Mouse (Mus musculus) limb, embryonic 12.5 days (tissue): ENCODE measurements around the gene Pcsk6. TPM values are rescaled to one million over a fixed set of nuclear protein-coding genes. Genes with fewer than 3 reads are reported as not detected.

ENCODE experiments used
- ATAC-seq: fragments of 200-750 bp; cut with Nextera tagmentation; 2 replicates; pipeline ENCODE4 v1.8.0; 2017; ENCODE audit warnings: low read depth, moderate TSS enrichment; ENCODE audit not compliant: insufficient number of reproducible peaks, insufficient read depth, low FRiP score, low TSS enrichment
- H3K27ac ChIP-seq: fragments of 300-500 bp; sonication (generic); 2 replicates; pipeline ENCODE4 v1.5.1; 2016; ENCODE audit warnings: mild to moderate bottlenecking, moderate library complexity
- H3K27me3 ChIP-seq: fragments of 300-500 bp; sonication (generic); 2 replicates; pipeline ENCODE4 v1.6.1; 2016; ENCODE audit warnings: mild to moderate bottlenecking, moderate library complexity
- H3K36me3 ChIP-seq: fragments of 300-500 bp; sonication (generic); 2 replicates; pipeline ENCODE4 v1.6.1; 2016; ENCODE audit warnings: mild to moderate bottlenecking, moderate library complexity
- H3K4me1 ChIP-seq: fragments of 300-500 bp; sonication (generic); replicated peaks from 2 replicates; pipeline ENCODE4 v1.6.1; 2016
- H3K4me2 ChIP-seq: fragments of 300-500 bp; sonication (generic); 2 replicates; pipeline ENCODE4 v1.6.1; 2016; ENCODE audit warnings: mild to moderate bottlenecking, moderate library complexity
- H3K4me3 ChIP-seq: fragments of 300-500 bp; sonication (generic); replicated peaks from 2 replicates; pipeline ENCODE4 v1.5.1; 2016; ENCODE audit warnings: mild to moderate bottlenecking
- H3K9ac ChIP-seq: fragments of 300-500 bp; sonication (generic); replicated peaks from 2 replicates; pipeline ENCODE4 v1.6.1; 2016; ENCODE audit warnings: mild to moderate bottlenecking, moderate library complexity
- H3K9me3 ChIP-seq: fragments of 300-500 bp; sonication (generic); 2 replicates; pipeline ENCODE4 v1.6.1; 2016; ENCODE audit warnings: mild to moderate bottlenecking, moderate library complexity
- WGBS: fragments of 180-500 bp; shearing (Covaris S2); methylation state at CpG from one replicate; pipeline ENCODE4 v1.1.7; 2016; 5-methylcytosine and 5-hydroxymethylcytosine counted together
- polyA plus RNA-seq: library from polyadenylated mRNA; unstranded; fragments of >200 nt; fragmentation: Nextera tagmentation; extraction: Ambion mirVana; gene quantifications from 2 replicates; pipeline ENCODE4 v1.2.1, GENCODE M21; 2016

The Pcsk6 gene
- polyA plus RNA-seq, 1 experiment from 2014 or later: 6.1 TPM

DNA sequence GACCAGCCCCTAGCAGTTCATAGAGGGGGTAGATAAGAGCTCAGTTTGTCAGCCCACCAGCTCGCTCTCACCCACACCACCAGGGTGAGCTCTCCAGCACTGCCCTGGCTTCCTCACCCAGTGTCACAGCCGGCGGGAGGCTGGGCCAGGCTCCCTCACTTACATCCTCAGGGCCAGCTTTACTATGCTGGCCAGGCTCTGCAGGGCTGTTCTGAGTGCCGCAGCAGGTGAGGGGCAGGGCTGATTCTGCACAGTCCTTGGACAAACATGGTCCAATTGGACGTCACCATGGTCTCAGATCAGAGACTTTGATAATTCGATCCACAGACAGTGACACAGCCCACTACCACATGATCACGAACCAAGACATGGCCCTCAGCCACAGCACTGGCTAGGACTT lies 230.0 kb downstream of the Pcsk6 start:
- H3K27ac ChIP-seq: no peak overlapping the region
- no peak overlapping the region for H3K4me2 ChIP-seq
- H3K4me1 ChIP-seq: no peaks in the 10 kb centered on the region
- H3K27me3 ChIP-seq: no peaks in the 10 kb centered on the region
- WGBS: 86% methylated on average over 7 of the region's 7 CpGs
- peaks cover 61% of the 10 kb centered on the region for H3K36me3 ChIP-seq
- H3K9ac ChIP-seq: no peak overlapping the region
- ATAC-seq: no peak
- no peaks in the 10 kb centered on the region for H3K9me3 ChIP-seq
- H3K4me3 ChIP-seq: no peak overlapping the region

- ATAC-seq: no peak
- peaks cover 50% of the 10 kb centered on the region for H3K36me3 ChIP-seq
- WGBS: 92% methylated on average over 8 of the region's 8 CpGs
Observed at GRCm38 (mm10) chr7:66092656-66093055, 231.1 kb downstream of the Pcsk6 start.

DNA sequence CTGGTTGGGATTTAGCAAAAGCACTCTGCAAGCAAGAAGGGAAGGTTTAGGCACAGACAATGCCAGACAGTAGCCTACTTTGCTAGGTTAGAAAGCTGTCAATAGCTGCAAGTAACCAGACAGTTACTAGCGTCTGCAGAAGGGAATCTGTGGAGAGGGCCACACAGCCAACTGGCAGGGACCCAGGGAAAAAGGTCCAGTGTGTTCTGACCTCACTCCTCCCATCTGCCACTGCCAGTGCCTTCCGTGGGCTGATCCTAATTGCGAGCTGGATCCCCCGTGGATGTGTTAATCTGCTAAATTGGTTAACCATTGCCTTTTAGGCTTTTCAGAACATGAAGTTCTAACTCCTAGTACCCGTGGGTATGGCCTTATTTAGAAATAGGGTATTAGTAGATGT lies 232.6 kb downstream of the Pcsk6 start:
- H3K27ac ChIP-seq: no peak overlapping the region
- no peaks in the 10 kb centered on the region for H3K9me3 ChIP-seq
- H3K27me3 ChIP-seq: no peaks in the 10 kb centered on the region
- peaks cover 35% of the 10 kb centered on the region for H3K36me3 ChIP-seq
- H3K4me1 ChIP-seq: no peaks in the 10 kb centered on the region
- H3K9ac ChIP-seq: no peak overlapping the region
- H3K4me2 ChIP-seq: no peak overlapping the region
- WGBS: 76% methylated on average over 5 of the region's 5 CpGs
- no peak overlapping the region for H3K4me3 ChIP-seq
- ATAC-seq: no peak

More at GRCm38 (mm10) chr7:66092656-66093055, 231.1 kb downstream of the Pcsk6 start:
- Histone ChIP-seq H3K9me3 (no peaks in the 10 kb centered on the region), H3K4me3 (no peak overlapping the region), H3K27ac (no peak overlapping the region), H3K4me2 (no peak overlapping the region), H3K9ac (no peak overlapping the region), H3K4me1 (no peaks in the 10 kb centered on the region), H3K27me3 (no peaks in the 10 kb centered on the region)

GRCm38 (mm10) chr7:66098803-66099202 lies 237.3 kb downstream of the Pcsk6 start:
- Histone ChIP-seq H3K9ac (no peak overlapping the region), H3K4me3 (no peak overlapping the region), H3K27me3 (no peaks in the 10 kb centered on the region; the same call in none of the 2 replicates), H3K9me3 (no peaks in the 10 kb centered on the region), H3K4me1 (no peaks in the 10 kb centered on the region), H3K36me3 (no peaks in the 10 kb centered on the region), H3K4me2 (no peak overlapping the region), H3K27ac (no peak overlapping the region)
- 84% methylated on average over 7 of the region's 7 CpGs for WGBS
- peak; percentile 57; the same call in 1 of the 2 replicates for ATAC-seq

Other genes with a start within 250 kb of the Pcsk6 start
- 10.6 and 11.6 TPM in 2 replicates for gene Tarsl2, start 216.8 kb upstream of the Pcsk6 start, polyA plus RNA-seq
- gene Tm2d3, start 170.6 kb upstream of the Pcsk6 start, polyA plus RNA-seq: 67.8 and 75.1 TPM in 2 replicates
- not detected in 2 replicates for gene Gm45213, start 181.9 kb downstream of the Pcsk6 start, polyA plus RNA-seq
- 247 and 252 TPM in 2 replicates for gene Snrpa1, start 197.3 kb downstream of the Pcsk6 start, polyA plus RNA-seq
- 87.0 and 88.9 TPM in 2 replicates for gene Selenos, start 217.9 kb downstream of the Pcsk6 start, polyA plus RNA-seq
- 20.7 and 23.0 TPM in 2 replicates for gene Chsy1, start 247.8 kb downstream of the Pcsk6 start, polyA plus RNA-seq